Mouse (Mus musculus) E14TG2a.4 (cell line): ENCODE measurements around the gene Mt4.

Experiments used
- H3K27me3 ChIP-seq: 2 replicates; pipeline ENCODE4 v1.6.1; 2014; ENCODE audit warnings: low read length, control low read depth; ENCODE audit not compliant: insufficient read depth
- H3K36me3 ChIP-seq: 2 replicates; pipeline ENCODE4 v1.6.1; 2014; ENCODE audit warnings: low read length, control low read depth; ENCODE audit not compliant: insufficient read depth
- H3K4me1 ChIP-seq: replicated peaks from 2 replicates; pipeline ENCODE4 v1.6.1; 2014; ENCODE audit warnings: low read depth, low read length, control low read depth
- H3K4me3 ChIP-seq: replicated peaks from 2 replicates; pipeline ENCODE4 v1.5.1; 2014; ENCODE audit warnings: mild to moderate bottlenecking, low read length
- H3K9me3 ChIP-seq: 2 replicates; pipeline ENCODE4 v1.6.1; 2014; ENCODE audit warnings: low read length, control low read depth
- CTCF ChIP-seq: conservative IDR thresholded peaks from 2 replicates; pipeline ENCODE4 v1.5.1; 2014; ENCODE audit warnings: low read length
- NANOG ChIP-seq: IDR thresholded peaks from 2 replicates; pipeline ENCODE4 v1.6.1; 2014; ENCODE audit warnings: borderline replicate concordance, low read length, mixed read lengths
- POU5F1 ChIP-seq: IDR thresholded peaks from 2 replicates; pipeline ENCODE4 v1.6.1; 2014; ENCODE audit warnings: low read length, borderline replicate concordance

The Mt4 gene

GRCm38 (mm10) chr8:94172075-94172808 lies 35.2 kb downstream of the Mt4 start, which contains the start of gene Mt2:
Gene Mt2 (plus strand): TSS chr8:94172664.
- TF ChIP-seq CTCF (no peak), NANOG (no peak), POU5F1 (no peak)
- Histone ChIP-seq H3K4me1 (peaks cover 70% of the 10 kb centered on the region), H3K36me3 (no peaks in the 10 kb centered on the region), H3K27me3 (peaks cover 23% of the 10 kb centered on the region), H3K9me3 (no peaks in the 10 kb centered on the region), H3K4me3 (peak within 1 kb of the TSS; percentile 89)

GRCm38 (mm10) chr8:94172809-94173732 lies 36.1 kb downstream of the Mt4 start:
- TF ChIP-seq NANOG (no peak), POU5F1 (no peak), CTCF (no peak)
- Histone ChIP-seq H3K9me3 (no peaks in the 10 kb centered on the region), H3K4me3 (peak overlapping the region; percentile 89), H3K4me1 (peaks cover 63% of the 10 kb centered on the region), H3K27me3 (peaks cover 25% of the 10 kb centered on the region), H3K36me3 (no peaks in the 10 kb centered on the region)

GRCm38 (mm10) chr8:94173848-94174403 lies 36.9 kb downstream of the Mt4 start:
- Histone ChIP-seq H3K4me1 (peaks cover 66% of the 10 kb centered on the region), H3K36me3 (no peaks in the 10 kb centered on the region), H3K9me3 (no peaks in the 10 kb centered on the region), H3K4me3 (peak overlapping the region; percentile 89), H3K27me3 (peaks cover 32% of the 10 kb centered on the region)
- TF ChIP-seq CTCF (no peak), NANOG (no peak), POU5F1 (no peak)

- Histone ChIP-seq H3K4me1 (peaks cover 66% of the 10 kb centered on the region), H3K36me3 (no peaks in the 10 kb centered on the region), H3K27me3 (peaks cover 39% of the 10 kb centered on the region), H3K9me3 (no peaks in the 10 kb centered on the region), H3K4me3 (0 out of 2 replicates have a peak overlapping the region, but pooled peaks have one; percentile 89)
- TF ChIP-seq CTCF (no peak; the same call in 1 of the 2 replicates), NANOG (no peak), POU5F1 (no peak)
Measured at GRCm38 (mm10) chr8:94174619-94175213, 37.7 kb downstream of the Mt4 start.

GRCm38 (mm10) chr8:94177716-94178390 lies 40.9 kb downstream of the Mt4 start:
- H3K9me3 ChIP-seq = no peaks in the 10 kb centered on the region
- peaks cover 39% of the 10 kb centered on the region for H3K27me3 ChIP-seq
- no peaks in the 10 kb centered on the region for H3K36me3 ChIP-seq
- peaks cover 76% of the 10 kb centered on the region for H3K4me1 ChIP-seq
- TF ChIP-seq NANOG = no peak
- no peak for TF ChIP-seq POU5F1
- no peak for TF ChIP-seq CTCF
- H3K4me3 ChIP-seq = no peak overlapping the region

- Histone ChIP-seq H3K4me3 (peak within 1 kb of the TSS; percentile 86), H3K9me3 (no peaks in the 10 kb centered on the region), H3K36me3 (no peaks in the 10 kb centered on the region), H3K27me3 (peaks cover 41% of the 10 kb centered on the region), H3K4me1 (peaks cover 78% of the 10 kb centered on the region)
- TF ChIP-seq CTCF (no peak), NANOG (no peak), POU5F1 (no peak)
Measured at GRCm38 (mm10) chr8:94178857-94179712, 42.1 kb downstream of the Mt4 start, which contains the start of gene Mt1. Gene Mt1 (plus strand): TSS chr8:94179082.
